Mouse (Mus musculus): Measurements from ENCODE around the gene Ttc28. TPM values are rescaled to one million over a fixed set of nuclear protein-coding genes. Genes with fewer than 3 reads are reported as not detected.

Ttc28 gene
- polyA plus RNA-seq, 1 experiment from 2014 or later = 10.2 TPM

GRCm38 (mm10) chr5:111330417-111331098 is 451.0 kb downstream of the Ttc28 start, which contains the start of gene Pitpnb:
Gene Pitpnb (plus strand): TSS chr5:111330763.
- ATAC-seq (ENCODE audit: insufficient read depth, low FRiP score, low read depth) = peak; percentile 99
- WGBS = under 1% methylated on average over 76 of the region's 78 CpGs
- Histone ChIP-seq H3K9ac (peak within 1 kb of the TSS; percentile 94), H3K27me3 (replicated peaks) (no peaks in the 10 kb centered on the region), H3K9me3 (no peaks in the 10 kb centered on the region), H3K4me1 (peaks cover 11% of the 10 kb centered on the region; the same call in 1 of the 2 replicates), H3K27ac (peak within 1 kb of the TSS; percentile 87), H3K4me2 (peak within 1 kb of the TSS; percentile 69), H3K4me3 (replicated peaks) (peak within 1 kb of the TSS; percentile 90), H3K36me3 (no peaks in the 10 kb centered on the region)

GRCm38 (mm10) chr5:111331099-111331435 is 451.5 kb downstream of the Ttc28 start:
- H3K27me3 ChIP-seq (replicated peaks) = no peaks in the 10 kb centered on the region
- H3K4me2 ChIP-seq = peak overlapping the region; percentile 69
- H3K4me1 ChIP-seq = peaks cover 12% of the 10 kb centered on the region; the same call in 1 of the 2 replicates
- H3K36me3 ChIP-seq = peaks cover 4% of the 10 kb centered on the region; the same call in 1 of the 2 replicates
- ATAC-seq (ENCODE audit: insufficient read depth, low FRiP score, low read depth) = no peak
- H3K4me3 ChIP-seq (replicated peaks) = peak overlapping the region; percentile 90
- peak overlapping the region; percentile 80 for H3K27ac ChIP-seq
- H3K9me3 ChIP-seq = no peaks in the 10 kb centered on the region
- peak overlapping the region; percentile 94 for H3K9ac ChIP-seq
- WGBS = under 1% methylated on average over 14 of the region's 14 CpGs

GRCm38 (mm10) chr5:111335939-111336691 is 456.5 kb downstream of the Ttc28 start:
- Histone ChIP-seq H3K4me3 (replicated peaks) (no peak overlapping the region), H3K4me1 (peaks cover 8% of the 10 kb centered on the region; the same call in 1 of the 2 replicates), H3K27me3 (replicated peaks) (no peaks in the 10 kb centered on the region), H3K9ac (no peak overlapping the region), H3K4me2 (no peak overlapping the region), H3K27ac (0 out of 2 replicates have a peak overlapping the region, but pooled peaks have one; percentile 18), H3K36me3 (peaks cover 19% of the 10 kb centered on the region), H3K9me3 (no peaks in the 10 kb centered on the region)
- peak; percentile 63; the same call in 1 of the 2 replicates for ATAC-seq (ENCODE audit: insufficient read depth, low FRiP score, low read depth)
- 64% methylated on average over 8 of the region's 8 CpGs for WGBS

MicroRNA genes within 50 kb of the gene (microRNA counts, 519-probe panel; counts per million panel counts)
- microRNA mmu-miR-701 = 2,018 counts per million, percentile 23 among the panel's probes with 10 or more counts

Small RNAs within 50 kb of the gene (microRNA-seq; reads per million reads assigned to microRNA genes)
- 61.6 reads per million, percentile 44 among the genes with 10 or more reads in this experiment for gene Mir701

Other genes starting within 250 kb of the Ttc28 start
- 44.8 and 50.6 TPM in 2 replicates for gene Noc4l, start 226.4 kb upstream of the Ttc28 start, polyA plus RNA-seq (2015; fragmentation: Nextera tagmentation; extraction: Ambion mirVana)
- gene Ddx51, start 226.4 kb upstream of the Ttc28 start, polyA plus RNA-seq (2015; fragmentation: Nextera tagmentation; extraction: Ambion mirVana) = 22.1 and 24.2 TPM in 2 replicates
- 29.8 and 46.2 TPM in 2 replicates for gene Ep400, start 109.1 kb upstream of the Ttc28 start, polyA plus RNA-seq (2015; fragmentation: Nextera tagmentation; extraction: Ambion mirVana)
- gene Pus1, start 99.1 kb upstream of the Ttc28 start, polyA plus RNA-seq (2015; fragmentation: Nextera tagmentation; extraction: Ambion mirVana) = 45.0 and 51.1 TPM in 2 replicates
- 14.0 and 15.8 TPM in 2 replicates for gene Ulk1, start 69.7 kb upstream of the Ttc28 start, polyA plus RNA-seq (2015; fragmentation: Nextera tagmentation; extraction: Ambion mirVana)
- gene Hscb, start 40.0 kb upstream of the Ttc28 start, polyA plus RNA-seq (2015; fragmentation: Nextera tagmentation; extraction: Ambion mirVana) = 28.2 and 30.0 TPM in 2 replicates
- 31.7 and 33.8 TPM in 2 replicates for gene Chek2, start 39.8 kb upstream of the Ttc28 start, polyA plus RNA-seq (2015; fragmentation: Nextera tagmentation; extraction: Ambion mirVana)

All from stomach, embryonic 15.5 days (tissue).